Mouse (Mus musculus): ENCODE measurements around the gene Zfp949. TPM values are rescaled to one million over a fixed set of nuclear protein-coding genes. Genes with fewer than 3 reads are reported as not detected.

Zfp949 gene
- total RNA-seq, 2 experiments from 2014 or later, result 26.0 to 26.2 TPM

DNA sequence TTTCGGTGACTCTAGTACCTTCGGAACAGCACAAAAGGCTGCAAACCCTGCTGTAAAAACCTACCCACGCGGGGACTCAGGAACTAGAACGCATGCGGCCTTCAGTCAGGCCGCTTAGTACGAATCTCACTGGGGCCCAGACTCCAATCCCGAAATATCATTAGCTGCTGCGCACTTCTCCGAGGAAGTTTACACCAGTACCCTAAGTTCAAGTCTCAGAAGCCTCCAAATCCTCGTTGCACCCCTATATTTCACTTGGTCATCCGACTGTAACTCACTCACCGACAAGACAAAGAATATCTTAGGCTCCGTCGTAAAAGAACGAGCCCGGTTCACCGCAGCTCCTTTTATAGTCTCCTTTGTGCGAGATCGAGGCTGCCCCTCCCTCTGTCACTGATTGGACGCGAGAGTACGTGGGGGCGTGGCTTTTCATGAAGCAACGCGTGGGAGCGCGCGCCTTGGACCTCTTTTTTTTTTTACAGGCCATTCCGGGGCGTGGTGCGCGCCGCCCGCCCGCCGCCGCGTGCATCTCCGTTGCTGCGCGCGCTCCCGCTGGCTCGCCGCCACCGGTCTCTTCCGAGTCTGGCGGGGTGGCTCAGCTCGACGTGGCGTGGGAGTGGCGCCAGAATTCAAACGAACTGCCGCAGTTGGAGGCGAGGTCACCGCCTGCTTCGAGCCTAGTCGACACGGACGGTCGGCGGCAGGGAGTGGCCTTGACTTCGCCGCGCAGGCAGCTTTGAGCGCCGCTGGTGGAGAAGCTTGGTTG lies 25.1 kb upstream of the Zfp949 start:
- DNase-seq (ENCODE audit: extremely low spot score in 1 of 2, low spot score in 2 of 2), result peak; percentile 95 to 96
- intact Hi-C loops (cut with DNase I), result loop anchor here (1.0 to 2.0 kb wide), 3 partner anchors 26 to 84 kb away; partner anchors contain the start of genes Snx14, Syncrip and Zfp949
- peak overlapping the region; percentile 82 for H3K4me3 ChIP-seq
- H3K27ac ChIP-seq, result peak overlapping the region; percentile 92
- TF ChIP-seq CTCF (IDR thresholded peaks at IDR 0.05), result peak; percentile 42

DNA sequence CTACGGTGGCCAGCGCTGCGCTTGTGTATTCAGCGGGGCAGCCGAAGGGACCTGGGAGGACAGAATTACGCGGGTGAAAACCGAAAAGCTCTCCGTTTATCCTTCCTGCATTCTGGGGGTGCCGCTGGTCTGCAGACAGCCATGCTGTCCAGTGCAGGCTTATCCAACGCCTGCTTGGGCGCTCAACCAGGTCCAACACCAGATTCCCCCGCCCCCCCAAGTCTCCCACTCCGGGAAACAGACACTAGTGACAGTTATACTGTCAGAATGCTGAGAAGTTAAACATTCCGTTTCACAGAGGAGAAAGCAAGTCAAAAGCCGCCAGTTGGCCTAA lies 24.5 kb upstream of the Zfp949 start:
- Histone ChIP-seq H3K27ac (no peak overlapping the region), H3K4me3 (peak overlapping the region; percentile 82)
- intact Hi-C loops (cut with DNase I), result loop anchor here (1.0 to 2.0 kb wide), 3 partner anchors 25 to 85 kb away; partner anchors contain the start of genes Snx14, Syncrip and Zfp949
- DNase-seq (ENCODE audit: extremely low spot score in 1 of 2, low spot score in 2 of 2), result no peak
- no peak for TF ChIP-seq CTCF (IDR thresholded peaks at IDR 0.05)

DNA sequence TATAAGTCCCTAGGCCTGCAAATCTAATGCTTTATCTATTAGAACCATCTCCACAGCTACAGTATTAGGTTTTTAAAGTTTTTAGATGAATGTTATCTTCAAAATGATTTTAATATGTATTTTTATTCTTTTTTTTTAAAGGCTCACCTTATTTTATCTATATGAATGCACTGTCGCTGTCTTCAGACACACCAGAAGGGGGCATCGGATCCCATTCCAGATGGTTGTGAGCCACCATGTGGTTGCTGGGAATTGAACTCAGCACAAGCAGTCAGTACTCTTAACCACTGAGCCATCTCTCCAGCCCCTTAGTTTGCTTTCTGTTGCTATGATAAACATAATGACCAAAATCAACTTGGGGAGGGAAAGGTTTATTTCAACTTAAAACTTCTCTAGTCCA lies 23.5 kb upstream of the Zfp949 start:
- no peak; the same call in none of the 2 replicates for TF ChIP-seq CTCF (IDR thresholded peaks at IDR 0.05)
- no peak for DNase-seq (ENCODE audit: extremely low spot score in 1 of 2, low spot score in 2 of 2)
- Histone ChIP-seq H3K27ac (no peak overlapping the region), H3K4me3 (no peak overlapping the region)
- intact Hi-C loops (cut with DNase I), result no loop called here

- TF ChIP-seq CTCF (IDR thresholded peaks at IDR 0.05), result no peak
- no peak for DNase-seq (ENCODE audit: extremely low spot score in 1 of 2, low spot score in 2 of 2)
- intact Hi-C loops (cut with DNase I), result no loop called here
These were observed 23.0 kb upstream of the Zfp949 start for GRCm38 (mm10) chr9:88524796-88525195.

GRCm38 (mm10) chr9:88525341-88525740 lies 22.5 kb upstream of the Zfp949 start:
- no peak for TF ChIP-seq CTCF (IDR thresholded peaks at IDR 0.05)
- intact Hi-C loops (cut with DNase I), result no loop called here
- no peak overlapping the region for H3K4me3 ChIP-seq
- no peak for DNase-seq (ENCODE audit: extremely low spot score in 1 of 2, low spot score in 2 of 2)
- H3K27ac ChIP-seq, result no peak overlapping the region

More at GRCm38 (mm10) chr9:88524796-88525195, 23.0 kb upstream of the Zfp949 start:
- no peak overlapping the region for H3K27ac ChIP-seq
- no peak overlapping the region for H3K4me3 ChIP-seq

DNA sequence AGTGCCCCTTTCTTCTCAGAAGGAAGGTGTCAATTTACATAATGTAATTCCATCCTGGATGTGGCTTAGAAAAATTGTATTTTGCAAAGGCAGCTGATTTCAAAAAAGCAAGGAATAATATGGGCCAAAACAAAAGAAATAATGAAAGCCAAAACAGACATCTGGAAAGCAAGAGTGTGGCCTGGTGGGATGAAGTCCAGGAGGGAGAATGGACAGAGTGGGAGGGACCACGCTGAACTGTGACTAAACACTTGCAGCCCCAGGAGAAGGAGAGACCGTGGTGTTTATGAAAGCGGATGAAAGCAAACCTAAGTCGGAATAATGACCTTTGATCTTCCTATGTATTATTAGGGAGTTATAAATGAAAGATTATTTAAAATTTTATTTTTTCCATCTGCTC lies 19.9 kb upstream of the Zfp949 start:
- no peak overlapping the region for H3K27ac ChIP-seq
- intact Hi-C loops (cut with DNase I), result no loop called here

DNA sequence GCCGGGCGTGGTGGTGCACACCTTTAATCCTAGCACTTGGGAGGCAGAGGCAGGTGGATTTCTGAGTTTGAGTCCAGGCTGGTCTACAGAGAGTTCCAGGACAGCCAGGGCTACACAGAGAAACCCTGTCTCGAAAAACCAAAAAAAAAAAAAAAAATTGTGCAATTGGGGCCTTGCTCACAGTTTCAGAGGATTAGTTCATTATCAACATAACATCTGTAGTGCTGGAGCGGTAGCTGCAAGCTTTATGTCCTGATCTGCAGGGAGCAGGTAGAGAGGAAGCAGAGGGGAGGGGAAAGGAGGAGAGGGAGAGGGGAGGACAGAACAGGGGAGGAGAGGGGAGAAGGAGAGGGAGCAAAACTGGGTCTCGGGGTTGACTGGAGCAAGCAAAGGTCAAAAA lies 19.1 kb upstream of the Zfp949 start:
- Histone ChIP-seq H3K4me3 (no peak overlapping the region), H3K27ac (no peak overlapping the region)
- no peak for DNase-seq (ENCODE audit: extremely low spot score in 1 of 2, low spot score in 2 of 2)
- no peak for TF ChIP-seq CTCF (IDR thresholded peaks at IDR 0.05)
- intact Hi-C loops (cut with DNase I), result no loop called here

More for the DNA sequence above, 19.9 kb upstream of the Zfp949 start:
- TF ChIP-seq CTCF (IDR thresholded peaks at IDR 0.05), result no peak
- no peak for DNase-seq (ENCODE audit: extremely low spot score in 1 of 2, low spot score in 2 of 2)
- H3K4me3 ChIP-seq, result no peak overlapping the region

DNA sequence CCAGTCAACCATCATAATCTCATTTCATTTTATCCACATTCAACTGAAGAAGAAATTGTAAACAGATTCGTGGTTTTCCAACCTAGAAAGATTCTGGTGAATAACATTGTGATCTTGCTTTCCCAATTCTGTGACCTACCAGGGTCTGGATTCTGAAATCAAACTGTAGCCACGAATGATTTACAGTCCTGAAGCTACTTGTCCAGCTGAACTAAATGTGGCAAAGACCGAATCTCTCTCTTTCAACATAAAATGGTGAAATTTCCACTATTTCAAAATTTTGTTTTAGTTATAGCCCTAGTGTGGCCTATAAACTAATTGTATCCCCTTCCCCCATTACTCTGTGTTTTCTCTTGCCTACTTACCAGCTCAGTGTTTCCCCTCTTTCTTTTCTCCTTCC lies 18.2 kb upstream of the Zfp949 start:
- TF ChIP-seq CTCF (IDR thresholded peaks at IDR 0.05), result no peak
- no peak for DNase-seq (ENCODE audit: extremely low spot score in 1 of 2, low spot score in 2 of 2)
- no peak overlapping the region for H3K4me3 ChIP-seq
- intact Hi-C loops (cut with DNase I), result no loop called here
- H3K27ac ChIP-seq, result no peak overlapping the region

DNA sequence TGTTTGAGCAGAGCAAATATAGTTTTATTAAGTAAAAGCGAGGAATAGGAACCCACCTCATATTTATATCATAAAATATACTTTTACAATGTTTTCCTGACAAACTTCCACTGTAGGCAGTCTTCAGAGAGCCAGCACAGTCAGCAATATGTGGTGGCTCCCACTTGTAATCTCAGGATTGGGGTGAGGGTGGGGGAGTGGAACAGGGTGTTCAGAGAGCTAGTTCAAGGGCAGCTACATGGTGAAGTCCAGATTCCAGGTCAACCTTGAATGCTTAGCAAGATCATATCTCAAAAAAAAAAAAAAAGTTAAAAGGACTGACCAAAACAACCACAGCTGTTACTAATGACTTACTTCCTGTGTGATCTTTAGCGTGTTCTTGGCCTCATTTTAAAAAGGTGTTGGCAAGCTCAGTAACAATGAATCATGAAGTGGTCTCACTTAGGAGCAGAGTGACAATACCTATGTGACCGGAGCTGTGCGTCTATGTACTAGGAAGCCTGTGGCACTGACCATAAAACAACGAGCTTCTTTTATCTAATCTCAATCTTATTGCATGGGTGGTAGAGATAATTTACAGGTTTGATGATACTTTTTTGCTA lies 17.7 kb upstream of the Zfp949 start:
- intact Hi-C loops (cut with DNase I), result no loop called here
- Histone ChIP-seq H3K27ac (no peak overlapping the region), H3K4me3 (no peak overlapping the region)
- no peak for TF ChIP-seq CTCF (IDR thresholded peaks at IDR 0.05)
- no peak for DNase-seq (ENCODE audit: extremely low spot score in 1 of 2, low spot score in 2 of 2)

GRCm38 (mm10) chr9:88534093-88534492 lies 13.7 kb upstream of the Zfp949 start:
- TF ChIP-seq CTCF (IDR thresholded peaks at IDR 0.05), result no peak
- no peak for DNase-seq (ENCODE audit: extremely low spot score in 1 of 2, low spot score in 2 of 2)
- Histone ChIP-seq H3K27ac (no peak overlapping the region), H3K4me3 (no peak overlapping the region)
- intact Hi-C loops (cut with DNase I), result no loop called here

DNA sequence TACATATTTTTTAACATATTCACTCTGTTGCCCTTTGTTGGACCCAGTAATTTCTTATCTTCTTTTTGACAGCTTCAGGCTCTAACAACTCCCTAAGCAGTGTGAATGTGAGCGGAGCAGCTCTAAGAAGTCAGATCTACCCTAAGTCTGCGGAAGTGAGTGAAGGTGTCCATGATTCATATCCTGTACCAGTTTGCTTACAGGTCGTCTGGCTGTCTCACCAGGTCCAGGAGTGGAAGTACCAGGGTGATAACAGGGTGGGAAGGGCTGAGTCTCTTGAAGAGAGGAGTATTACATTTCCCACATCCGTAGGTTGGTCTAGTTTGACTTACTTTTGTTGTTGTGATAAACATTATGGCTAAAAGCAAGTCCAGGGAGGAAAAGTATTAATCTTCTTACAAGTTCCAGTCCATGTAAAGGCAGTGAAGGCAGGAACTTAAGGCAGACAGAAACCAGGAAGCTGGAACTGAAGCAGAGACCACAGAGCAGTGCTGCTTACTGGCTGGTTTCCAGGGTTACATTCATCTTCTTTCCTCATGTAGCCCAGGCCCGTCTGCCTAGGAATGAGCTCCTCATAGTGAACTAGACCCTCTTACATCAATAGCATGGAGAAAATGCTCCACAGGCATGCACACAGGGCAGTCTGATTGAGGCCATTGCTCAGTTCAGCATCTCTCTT lies 8.1 kb upstream of the Zfp949 start:
- intact Hi-C loops (cut with DNase I), result loop anchor here (10.0 kb wide), 1 partner anchor 135 kb away; no protein-coding TSS in a partner anchor
- H3K4me3 ChIP-seq, result no peak overlapping the region
- no peak for TF ChIP-seq CTCF (IDR thresholded peaks at IDR 0.05)
- no peak overlapping the region for H3K27ac ChIP-seq
- DNase-seq (ENCODE audit: extremely low spot score in 1 of 2, low spot score in 2 of 2), result no peak

DNA sequence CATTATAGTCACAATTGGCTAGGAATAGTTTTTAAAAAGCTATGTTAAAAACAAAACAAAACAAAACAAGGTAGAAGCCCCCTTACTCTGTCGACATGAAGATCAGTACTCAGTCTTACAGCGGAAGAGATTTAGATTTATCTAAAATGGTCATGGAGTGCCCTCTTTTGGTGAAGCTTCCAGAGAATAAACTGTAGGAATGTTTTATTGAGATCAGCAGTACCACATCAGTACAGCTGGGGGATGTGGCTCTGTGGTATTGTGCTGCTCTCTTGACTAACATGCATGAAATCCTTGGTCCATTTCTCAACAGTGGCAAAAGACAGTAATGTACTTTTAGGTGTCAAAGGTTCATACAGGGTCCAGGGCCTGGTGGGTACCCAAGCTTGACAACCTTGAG lies 5.0 kb upstream of the Zfp949 start:
- no peak for DNase-seq (ENCODE audit: extremely low spot score in 1 of 2, low spot score in 2 of 2)
- Histone ChIP-seq H3K27ac (no peak overlapping the region), H3K4me3 (no peak overlapping the region)
- TF ChIP-seq CTCF (IDR thresholded peaks at IDR 0.05), result peak; percentile 69
- intact Hi-C loops (cut with DNase I), result loop anchor here (2.0 to 10.0 kb wide), 2 partner anchors 138 to 302 kb away; no protein-coding TSS in a partner anchor
